Mouse (Mus musculus) megakaryocyte, adult 5-6 weeks (primary cell): ENCODE results near the gene Arhgap4. TPM values are rescaled to one million over a fixed set of nuclear protein-coding genes. Genes with fewer than 3 reads are reported as not detected.

Experiments used
- ATAC-seq: 2 replicates; pipeline ENCODE4 v1.8.0; 2016; ENCODE audit warnings: mild to moderate bottlenecking, inconsistent platforms; ENCODE audit not compliant: poor library complexity, severe bottlenecking
- total RNA-seq, 2 experiments: library from RNA; stranded (forward) in 1 of 2; stranded (reverse) in 1 of 2; fragments of 153-499, 151-499 nt in 1 of 2; fragments of 221-1000, 200-1000 nt in 1 of 2; gene quantifications; 2 replicates each; pipeline versions ENCODE4 v1.2.3 to v1.2.4; 2015 to 2017

Arhgap4 gene
- total RNA-seq (2015), result 67.6 and 69.7 TPM in 2 replicates
- total RNA-seq (2017), result 98.9 and 119 TPM in 2 replicates

DNA sequence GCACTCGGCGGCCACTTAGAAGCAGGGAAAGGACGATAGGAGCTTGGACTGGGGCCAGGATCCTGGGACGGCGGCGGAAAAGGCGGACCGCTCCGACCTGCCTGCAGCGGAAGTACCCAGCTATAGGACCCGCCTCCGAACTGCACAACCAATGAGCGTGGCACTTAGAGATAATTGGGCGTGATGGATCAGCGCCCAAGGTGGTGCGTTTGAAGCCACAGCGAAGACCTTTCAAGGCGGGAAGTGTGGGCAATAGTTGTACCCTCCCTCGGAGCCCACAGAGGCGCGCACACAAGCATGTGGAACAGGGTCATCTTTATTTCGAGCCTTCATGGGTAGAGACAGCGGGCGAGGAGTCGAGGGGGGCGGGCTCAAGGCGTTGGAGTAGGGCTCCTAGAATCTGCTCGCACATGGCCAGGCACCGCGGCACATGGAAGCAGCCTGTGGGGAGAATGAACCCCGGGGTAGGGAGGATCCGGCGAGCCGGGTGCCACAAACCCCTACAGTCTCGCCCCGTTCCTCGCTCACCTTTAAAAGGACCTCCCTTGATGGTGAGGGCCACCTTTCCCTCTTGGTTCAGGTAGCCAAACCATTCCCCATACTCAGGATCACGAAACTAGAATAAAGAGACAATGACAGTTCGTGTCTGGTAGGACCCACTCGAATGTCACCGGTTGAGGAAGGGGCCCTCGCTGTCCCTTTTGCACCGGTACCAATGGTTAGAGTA, at the start of gene Arhgap4, which contains the start of gene Naa10:
Gene Arhgap4 (minus strand): TSS at position 48 of the 727 bp plus-strand sequence.
Gene Naa10 (minus strand): TSS at position 122 of the 727 bp plus-strand sequence.
- peak; percentile 99 for ATAC-seq

GRCm38 (mm10) chrX:73970781-73971180, 49.1 kb upstream of the Arhgap4 start:
- no peak for ATAC-seq

- no peak for ATAC-seq
Measured at GRCm38 (mm10) chrX:73969729-73970128, 48.1 kb upstream of the Arhgap4 start.

DNA sequence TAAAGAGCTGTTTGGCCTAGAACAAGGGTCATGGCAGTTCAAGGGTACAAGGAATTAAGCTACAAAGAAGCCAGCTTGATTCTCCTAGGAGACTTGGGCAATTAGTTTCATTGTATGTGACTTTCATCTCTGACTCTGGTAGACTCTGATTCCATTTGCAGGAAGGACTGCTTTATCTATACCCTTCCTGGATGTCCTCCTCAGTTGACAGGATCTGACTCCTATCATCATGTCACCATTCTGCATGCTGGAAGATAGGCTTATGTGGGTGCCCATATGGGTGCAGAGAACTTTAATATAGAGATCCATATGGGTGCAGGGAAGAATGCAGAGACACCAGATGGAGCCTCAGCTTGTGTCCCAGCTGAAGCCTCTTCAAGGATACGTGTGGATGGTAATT, 47.5 kb upstream of the Arhgap4 start:
- no peak for ATAC-seq

DNA sequence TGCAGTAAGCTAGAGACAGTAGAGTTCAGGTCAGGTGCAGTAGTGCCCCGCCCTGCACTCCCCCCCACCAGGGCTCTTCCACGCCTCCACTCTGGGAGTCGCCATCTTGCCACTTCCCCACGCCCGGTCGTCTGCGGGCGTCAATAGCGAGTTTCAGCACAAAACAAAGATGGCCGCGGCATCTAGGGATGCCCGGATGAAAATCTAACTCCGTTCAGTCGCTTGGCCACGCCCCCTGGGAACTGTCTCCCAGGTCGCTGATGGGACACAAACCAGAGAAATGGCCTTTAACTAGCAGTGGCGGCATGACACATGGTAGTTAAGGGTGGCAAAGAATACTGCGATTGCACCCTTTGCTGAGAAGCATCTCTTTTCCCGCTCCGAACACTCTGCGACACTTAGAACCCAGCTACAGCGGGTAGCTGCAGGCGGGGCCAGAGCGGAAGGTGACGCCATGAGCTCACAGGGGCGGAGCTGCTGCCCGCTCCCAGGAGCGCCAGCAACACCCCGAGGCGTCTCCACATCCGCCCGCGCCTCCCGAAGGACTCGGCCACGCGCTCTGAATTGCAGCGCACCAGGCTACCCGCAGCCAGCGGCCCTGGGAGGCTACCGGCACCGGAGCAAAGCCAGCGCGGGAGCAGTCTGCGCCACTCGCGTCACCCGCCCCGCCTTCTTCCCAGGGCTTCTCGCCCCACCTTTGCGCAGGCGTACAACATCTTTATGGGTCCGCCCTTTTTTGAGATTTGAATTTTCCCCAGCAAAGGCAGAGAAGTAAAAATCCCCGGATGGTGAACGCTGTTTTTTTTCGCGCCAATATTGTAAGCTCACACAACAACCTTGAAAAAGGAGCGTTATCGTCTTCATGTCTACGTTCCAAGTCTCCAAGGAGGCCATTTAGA, 45.8 kb upstream of the Arhgap4 start:
- peak; percentile 58 for ATAC-seq

DNA sequence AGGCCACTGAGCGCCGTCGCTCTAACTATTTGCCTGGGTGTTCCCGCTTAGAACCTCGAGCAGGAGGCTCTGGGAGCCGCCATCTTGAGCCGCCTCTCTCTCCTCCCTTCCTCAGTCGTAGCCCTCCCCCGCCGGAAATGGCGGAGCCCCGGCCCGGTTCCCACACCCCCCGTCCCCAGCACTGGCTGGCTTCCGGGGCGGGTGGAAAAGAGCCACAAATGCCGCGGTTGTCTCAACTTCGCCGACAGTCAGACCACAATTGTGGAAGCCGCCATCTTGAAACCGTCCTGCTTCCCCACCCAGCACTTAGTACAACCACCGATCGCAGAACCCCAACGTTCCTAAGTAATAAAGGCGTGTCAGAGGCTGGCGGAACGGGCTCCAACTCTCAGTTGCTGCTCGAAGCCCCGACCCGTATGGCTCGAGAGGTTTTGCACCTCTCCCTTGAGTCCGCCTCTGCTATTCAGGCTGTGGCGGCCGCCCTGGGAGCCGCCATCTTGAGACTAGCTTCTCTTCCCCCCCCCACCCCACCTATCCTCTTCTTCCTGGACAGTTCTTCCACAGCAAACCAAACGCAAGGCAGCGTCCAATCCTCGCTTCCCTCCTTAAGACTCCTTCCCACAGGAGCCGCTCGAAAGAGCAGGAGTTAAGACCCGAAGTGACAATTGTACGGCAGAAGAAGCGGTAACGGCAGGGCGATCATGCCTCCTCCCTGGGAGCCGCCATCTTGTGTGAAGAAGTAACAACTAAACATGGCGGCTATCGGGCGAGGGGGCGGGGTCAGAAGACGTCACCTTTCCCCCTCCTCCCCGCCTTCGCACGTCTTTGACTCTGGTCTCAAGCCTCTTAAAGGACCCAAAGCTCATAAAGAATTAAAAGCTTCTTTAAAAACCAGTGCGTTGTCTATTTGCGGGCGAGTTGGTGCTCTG, 44.8 kb upstream of the Arhgap4 start, which contains the start of gene Hcfc1:
Gene Hcfc1 (minus strand): TSS at position 110 of the 929 bp plus-strand sequence.
- ATAC-seq, result peak; percentile 61

DNA sequence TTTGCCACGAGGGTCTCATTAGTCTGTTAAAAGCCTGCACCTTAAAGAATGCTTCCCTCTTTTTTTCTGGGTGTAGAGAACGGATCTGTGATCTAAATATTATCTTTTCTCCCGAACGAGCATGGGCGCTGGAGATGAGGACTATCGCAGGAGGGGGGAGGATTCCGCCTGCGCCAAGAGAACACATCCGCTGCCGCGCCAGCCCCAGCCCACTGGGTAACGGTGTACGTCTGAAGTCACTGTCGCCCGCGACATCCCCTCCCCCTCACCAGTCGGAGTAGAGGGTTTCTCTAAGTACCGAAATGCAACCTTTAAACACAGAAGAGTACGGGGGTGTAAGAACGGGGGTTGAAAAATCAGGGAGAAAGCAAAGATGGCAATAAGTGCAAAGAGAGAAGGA, 43.6 kb upstream of the Arhgap4 start:
- ATAC-seq, result no peak

DNA sequence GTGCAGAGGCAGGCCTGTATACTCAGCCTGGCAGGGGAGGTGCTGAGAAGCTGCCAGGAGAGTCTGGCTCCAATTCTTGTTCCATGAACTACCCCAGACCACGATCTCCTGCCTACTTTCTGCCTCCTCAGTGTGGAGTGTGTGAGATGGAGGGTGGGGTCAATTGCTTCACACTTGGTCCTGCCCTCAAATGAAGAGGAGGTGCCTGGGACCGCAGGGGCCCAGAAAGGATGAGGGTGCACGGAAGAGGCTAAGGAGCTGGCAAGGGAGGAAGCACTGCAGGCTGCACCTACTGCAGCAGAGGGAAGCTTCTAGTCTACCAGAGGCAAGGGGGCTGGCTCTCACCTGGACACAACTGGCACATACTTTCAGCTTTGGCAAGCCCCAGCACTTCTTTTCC, 42.7 kb upstream of the Arhgap4 start:
- peak; percentile 44 for ATAC-seq

DNA sequence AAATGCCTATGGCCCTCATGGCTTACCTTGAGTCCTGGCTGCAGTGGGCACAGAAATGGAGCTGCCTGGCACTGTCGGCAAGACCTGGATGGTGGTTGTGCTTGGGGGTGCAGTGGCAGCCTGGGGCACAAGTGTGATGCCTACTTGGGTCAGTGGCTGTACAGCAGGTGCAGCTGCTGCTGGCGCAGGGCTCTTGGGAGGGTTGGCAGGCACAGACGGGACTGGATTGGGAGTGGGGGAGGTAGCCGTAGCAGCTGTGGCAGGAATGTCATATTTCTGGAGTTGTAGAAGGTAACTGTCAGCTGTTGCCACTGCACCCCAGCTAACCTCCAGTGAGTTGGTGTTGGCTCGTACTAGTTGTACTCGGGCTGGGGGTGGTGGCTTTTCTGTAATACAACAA, 33.3 kb upstream of the Arhgap4 start:
- ATAC-seq, result no peak

DNA sequence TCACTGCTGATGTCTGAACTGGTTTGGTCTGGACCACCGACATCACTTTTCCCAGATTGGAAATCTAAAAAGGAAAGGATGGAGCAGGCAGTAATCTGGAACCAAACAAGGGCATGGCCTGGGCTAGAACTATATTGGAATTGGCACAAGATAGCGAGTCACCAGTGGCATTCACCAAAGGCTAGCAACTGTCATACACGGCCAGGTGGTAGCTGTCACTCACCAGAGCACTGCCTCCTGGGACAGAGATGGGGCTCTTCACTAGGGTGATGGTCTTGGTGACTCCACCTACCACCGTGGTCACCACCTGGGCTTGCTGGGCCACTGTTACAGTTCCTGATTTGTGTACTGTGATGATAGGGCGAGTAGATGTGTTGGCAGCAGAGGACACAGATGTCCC, 30.9 kb upstream of the Arhgap4 start:
- no peak for ATAC-seq

- ATAC-seq, result no peak
Measured at GRCm38 (mm10) chrX:73949341-73949740, 27.7 kb upstream of the Arhgap4 start.

DNA sequence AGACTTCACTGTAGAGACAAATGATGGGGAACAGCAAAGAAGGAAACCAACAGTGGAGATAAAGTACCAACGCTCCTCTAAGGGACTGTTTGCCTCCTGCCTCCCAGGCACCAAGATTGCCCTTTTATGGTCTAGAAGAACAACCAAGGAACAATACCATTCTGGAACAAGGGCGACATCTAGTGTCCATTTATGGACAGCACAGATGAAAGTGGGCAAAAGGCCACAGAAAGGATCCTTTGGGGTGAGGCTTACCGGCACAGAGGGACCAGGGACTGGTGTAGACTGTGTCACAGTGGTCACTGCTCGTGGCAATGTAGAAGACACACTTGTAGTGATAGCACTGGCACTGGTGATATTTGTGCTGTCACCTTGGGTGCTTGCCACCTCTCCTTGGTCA, 27.0 kb upstream of the Arhgap4 start:
- ATAC-seq, result peak; percentile 78

DNA sequence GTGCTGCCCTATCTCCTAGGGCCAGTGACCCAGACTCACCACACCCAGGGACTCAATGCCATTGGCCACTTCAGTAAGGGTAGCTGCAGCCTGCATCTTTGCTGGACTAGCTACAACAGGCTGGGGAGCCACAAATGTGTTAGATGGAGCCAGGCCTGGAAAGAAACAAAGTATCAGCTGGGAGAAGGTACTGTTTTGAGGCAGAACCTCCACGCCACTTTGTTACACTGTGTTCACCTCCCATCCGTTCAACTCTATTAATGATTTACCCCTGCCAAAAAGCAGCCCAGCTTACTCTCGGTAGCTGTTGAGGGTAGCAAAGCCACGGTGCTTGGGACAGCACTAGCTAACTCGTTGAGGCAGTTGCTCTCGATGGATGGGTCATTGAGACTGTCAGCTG, 25.2 kb upstream of the Arhgap4 start:
- 0 out of 2 replicates have a peak, but pooled peaks have one; percentile 16 for ATAC-seq

GRCm38 (mm10) chrX:73942294-73942693, 20.6 kb upstream of the Arhgap4 start:
- no peak for ATAC-seq

GRCm38 (mm10) chrX:73941860-73942259, 20.2 kb upstream of the Arhgap4 start:
- ATAC-seq, result no peak

- no peak for ATAC-seq
Measured at GRCm38 (mm10) chrX:73931871-73932270, 10.2 kb upstream of the Arhgap4 start.

GRCm38 (mm10) chrX:73930402-73931062, 8.9 kb upstream of the Arhgap4 start, which contains the start of gene Renbp:
Gene Renbp (minus strand): TSS chrX:73930850.
- peak; percentile 95 for ATAC-seq

DNA sequence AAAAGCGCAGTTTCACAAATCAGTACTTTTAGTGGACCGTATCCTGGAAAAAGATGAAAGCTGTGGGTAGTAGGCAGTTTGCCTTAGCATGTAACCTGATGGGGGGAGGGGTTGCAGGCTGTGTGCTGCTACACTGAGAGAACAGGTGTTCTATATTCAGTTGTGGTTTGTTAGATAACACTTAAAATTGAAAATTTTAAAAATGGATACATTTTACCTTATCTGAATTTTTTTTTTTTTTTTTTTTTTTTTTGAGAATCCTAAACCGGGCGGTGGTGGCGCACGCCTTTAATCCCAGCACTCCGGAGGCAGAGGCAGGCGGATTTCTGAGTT, 846 bp upstream of the Arhgap4 start:
- no peak for ATAC-seq

- ATAC-seq, result 0 out of 2 replicates have a peak, but pooled peaks have one; percentile 5
Measured at GRCm38 (mm10) chrX:73921285-73921822, 316 bp downstream of the Arhgap4 start.

GRCm38 (mm10) chrX:73918631-73919030, 3.0 kb downstream of the Arhgap4 start:
- no peak for ATAC-seq
